ENCODE assay signal across 9 mouse cellular contexts in the genomic region with DNA sequence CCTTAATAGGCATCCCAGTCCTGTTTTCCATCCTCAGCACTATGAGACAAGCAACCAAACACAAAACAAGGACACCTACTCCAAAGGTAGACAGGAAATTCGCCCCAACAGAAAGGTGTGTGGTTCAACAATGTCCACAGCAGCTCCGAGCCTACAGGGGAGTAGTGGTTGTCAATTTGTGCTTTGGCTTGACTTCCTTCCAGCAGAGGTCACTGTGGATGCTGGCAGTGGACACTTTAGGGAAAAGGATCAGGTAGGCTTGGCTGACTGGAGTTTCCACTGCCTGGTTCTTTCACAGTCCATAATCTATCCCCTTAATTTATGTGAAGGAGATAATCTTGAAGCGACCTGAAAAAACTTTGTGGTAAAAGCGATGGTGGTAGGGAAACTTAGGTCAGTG. TPM values are rescaled to one million over a fixed set of nuclear protein-coding genes. Genes with fewer than 3 reads are reported as not detected.
DNase-seq lines count a peak whose midpoint lies in the region; ATAC-seq and TF ChIP-seq lines count a peak whose summit lies in the region.
"Had no signal": no experiment of that assay in that cellular context is flagged by ENCODE, and none has a peak within 500 bp of the region (broad histone marks: within the 10 kb centered on the region; RNA-seq: fewer than 3 reads in every experiment).

No protein-coding gene starts in this region.

- peaks cover 40% of the 10 kb centered on the region for H3K4me1 ChIP-seq in hindbrain, embryonic 14.5 days (replicated peaks; ENCODE audit: control insufficient read depth, insufficient read depth, low read length)
- H3K4me1 ChIP-seq in hindbrain, embryonic 12.5 days, result peaks cover 20% of the 10 kb centered on the region
- no peaks in the 10 kb centered on the region for H3K4me1 ChIP-seq in ES-Bruce4 (ENCODE audit: control insufficient read depth, insufficient read depth, low read length)
- peaks cover 21% of the 10 kb centered on the region for H3K4me1 ChIP-seq in limb, embryonic 10.5 days

- no peak for TF ChIP-seq POLR2A in ES-Bruce4 (IDR thresholded peaks at IDR 0.05; ENCODE audit: insufficient read depth, low read length)
- TF ChIP-seq POLR2A in brain, embryonic 14.5 days (IDR thresholded peaks at IDR 0.05; ENCODE audit: borderline replicate concordance, extremely low read depth, insufficient read depth, insufficient read length, poor library complexity, severe bottlenecking), result no peak

- WGBS in hindbrain, embryonic 14.5 days, result 58% methylated on average over 4 of the region's 4 CpGs
- 63% methylated on average over 4 of the region's 4 CpGs for WGBS in hindbrain, embryonic 12.5 days
- WGBS in limb, embryonic 10.5 days, result 60% methylated on average over 4 of the region's 4 CpGs

- peak; percentile 29 for TF ChIP-seq CTCF in ES-Bruce4 (IDR thresholded peaks at IDR 0.05; ENCODE audit: low read depth, low read length)
- TF ChIP-seq CTCF in brain, embryonic 14.5 days (IDR thresholded peaks at IDR 0.05; ENCODE audit: borderline replicate concordance, extremely low read depth, insufficient read depth, insufficient read length), result peak; percentile 47; the same call in 1 of the 2 replicates

- no peaks in the 10 kb centered on the region for H3K36me3 ChIP-seq in hindbrain, embryonic 14.5 days (replicated peaks; ENCODE audit: control insufficient read depth, insufficient read depth)
- H3K36me3 ChIP-seq in hindbrain, embryonic 12.5 days, result no peaks in the 10 kb centered on the region
- no peaks in the 10 kb centered on the region for H3K36me3 ChIP-seq in ES-Bruce4 (ENCODE audit: control insufficient read depth, insufficient read depth, low read length, poor library complexity, severe bottlenecking)
- no peaks in the 10 kb centered on the region for H3K36me3 ChIP-seq in limb, embryonic 10.5 days
- H3K36me3 ChIP-seq: liver, embryonic 13.5 days had no signal

- H3K27ac ChIP-seq in hindbrain, embryonic 14.5 days, result no peak overlapping the region
- no peak overlapping the region for H3K27ac ChIP-seq in hindbrain, embryonic 12.5 days
- no peak overlapping the region for H3K27ac ChIP-seq in ES-Bruce4 (ENCODE audit: insufficient read depth, low read length)
- no peak overlapping the region for H3K27ac ChIP-seq in limb, embryonic 10.5 days
- H3K27ac ChIP-seq: liver, embryonic 13.5 days had no signal

- H3K9me3 ChIP-seq in hindbrain, embryonic 14.5 days (ENCODE audit: control insufficient read depth, low read length), result no peaks in the 10 kb centered on the region
- H3K9me3 ChIP-seq in hindbrain, embryonic 12.5 days (replicated peaks), result no peaks in the 10 kb centered on the region
- no peaks in the 10 kb centered on the region for H3K9me3 ChIP-seq in ES-Bruce4 (replicated peaks; ENCODE audit: control insufficient read depth, insufficient read depth, low read length, poor library complexity, severe bottlenecking)
- H3K9me3 ChIP-seq in limb, embryonic 10.5 days (replicated peaks), result no peaks in the 10 kb centered on the region
- H3K9me3 ChIP-seq: liver, embryonic 13.5 days had no signal

- H3K9ac ChIP-seq in hindbrain, embryonic 14.5 days, result no peak overlapping the region; the same call in 1 of the 2 replicates
- no peak overlapping the region for H3K9ac ChIP-seq in hindbrain, embryonic 12.5 days
- H3K9ac ChIP-seq in ES-Bruce4 (ENCODE audit: low read depth, poor library complexity, severe bottlenecking), result no peak overlapping the region
- H3K9ac ChIP-seq: liver, embryonic 13.5 days had no signal

- ATAC-seq in hindbrain, embryonic 14.5 days (ENCODE audit: low FRiP score), result no peak
- no peak for ATAC-seq in hindbrain, embryonic 12.5 days (ENCODE audit: low FRiP score)

- peak overlapping the region; percentile 56 for H3K4me2 ChIP-seq in hindbrain, embryonic 14.5 days (replicated peaks)
- no peak overlapping the region for H3K4me2 ChIP-seq in hindbrain, embryonic 12.5 days (replicated peaks)
- H3K4me2 ChIP-seq: liver, embryonic 13.5 days had no signal

- no peaks in the 10 kb centered on the region for H3K27me3 ChIP-seq in hindbrain, embryonic 14.5 days (ENCODE audit: control insufficient read depth, insufficient read depth, low read length)
- peaks cover 14% of the 10 kb centered on the region for H3K27me3 ChIP-seq in hindbrain, embryonic 12.5 days
- H3K27me3 ChIP-seq in ES-Bruce4 (ENCODE audit: control insufficient read depth, insufficient read depth, low read length, poor library complexity, severe bottlenecking), result peaks cover 13% of the 10 kb centered on the region
- H3K27me3 ChIP-seq in limb, embryonic 10.5 days (ENCODE audit: low read depth, poor library complexity, severe bottlenecking), result peaks cover 35% of the 10 kb centered on the region

- peak overlapping the region; percentile 79; the same call in 1 of the 2 replicates for H3K4me3 ChIP-seq in hindbrain, embryonic 14.5 days (replicated peaks; ENCODE audit: low read length)
- H3K4me3 ChIP-seq in hindbrain, embryonic 12.5 days, result no peak overlapping the region
- H3K4me3 ChIP-seq in ES-Bruce4 (ENCODE audit: low read depth, low read length), result no peak overlapping the region
- H3K4me3 ChIP-seq in limb, embryonic 10.5 days, result no peak overlapping the region
- H3K4me3 ChIP-seq: liver, embryonic 13.5 days had no signal

- no peak for DNase-seq in hindbrain, embryonic 14.5 days (ENCODE audit: low spot score)
- peak; percentile 37 for DNase-seq in brain, embryonic 14.5 days (ENCODE audit: low read depth)
- peak; percentile 23 to 41 for DNase-seq in kidney, postnatal 25 days
- DNase-seq in limb, embryonic 10.5 days (ENCODE audit: low spot score), result no peak
- no peak for DNase-seq in layer of hippocampus, adult 8-10 months (ENCODE audit: low spot score in 2 of 2)
- DNase-seq in testis, postnatal 14 days (ENCODE audit: low spot score), result no peak
- DNase-seq: liver, embryonic 13.5 days had no signal

- TF ChIP-seq EP300 in ES-Bruce4 (IDR thresholded peaks at IDR 0.05; ENCODE audit: insufficient read depth, low read depth, low read length), result no peak

RNA-seq across cellular contexts. Expression of a gene that starts 2.6 kb away (rescaled TPM):
- polyA plus RNA-seq in hindbrain, embryonic 14.5 days (2014; fragmentation: Nextera tagmentation; extraction: Ambion mirVana), result 46.7 and 47.1 TPM in 2 replicates
- polyA plus RNA-seq in hindbrain, embryonic 12.5 days (2016; fragmentation: Nextera tagmentation; extraction: Ambion mirVana), result 29.2 and 31.2 TPM in 2 replicates
- 0.12 and 0.49 TPM in 2 replicates for polyA plus RNA-seq in ES-Bruce4 (2011; ENCODE audit: insufficient read depth, insufficient read length, low read depth, missing spikeins)
- polyA plus RNA-seq in brain, embryonic 14.5 days (2012; rRNA removed), result 29.2 and 52.3 TPM in 2 replicates
- polyA plus RNA-seq in limb, embryonic 10.5 days (2016; fragmentation: Nextera tagmentation; extraction: Ambion mirVana), result 0.68 and 1.4 TPM in 2 replicates
- 10 to 100 TPM; 66.5 to 69.8 (median 69.7) TPM for total RNA-seq in layer of hippocampus, adult 8-10 months (2022)

Comparison
In these comparisons a context has a peak if more than half of its experiments do, and no peak if none do; other contexts are left out.
1. DNase-seq: peak in brain, embryonic 14.5 days (single experiment) and kidney, postnatal 25 days (2 of 2); none in hindbrain, embryonic 14.5 days (single experiment), limb, embryonic 10.5 days (single experiment), layer of hippocampus, adult 8-10 months (0 of 2) and testis, postnatal 14 days (single experiment).
2. RNA of a gene that starts 2.6 kb away (polyA plus RNA-seq): 29.2 to 52.3 TPM in brain, embryonic 14.5 days, 46.7 to 47.1 TPM in hindbrain, embryonic 14.5 days and 29.2 to 31.2 TPM in hindbrain, embryonic 12.5 days; 0.68 to 1.4 TPM in limb, embryonic 10.5 days and 0.12 to 0.49 TPM in ES-Bruce4; every median in the first group is over 10 times any median in the second.